Mouse (Mus musculus) ES-CJ7 (cell line): Measurements from ENCODE around the gene Senp3.
"Not testable (repeated sequence)": the region's sequence is repeated elsewhere in the genome, so short reads cannot be mapped to it uniquely, and the experiment has no call there.

Source experiments
- DNase-seq: peaks from one replicate; pipeline ENCODE4 v3.0.0; 2011; ENCODE audit warnings: low read depth, low spot score

Senp3 gene

DNA sequence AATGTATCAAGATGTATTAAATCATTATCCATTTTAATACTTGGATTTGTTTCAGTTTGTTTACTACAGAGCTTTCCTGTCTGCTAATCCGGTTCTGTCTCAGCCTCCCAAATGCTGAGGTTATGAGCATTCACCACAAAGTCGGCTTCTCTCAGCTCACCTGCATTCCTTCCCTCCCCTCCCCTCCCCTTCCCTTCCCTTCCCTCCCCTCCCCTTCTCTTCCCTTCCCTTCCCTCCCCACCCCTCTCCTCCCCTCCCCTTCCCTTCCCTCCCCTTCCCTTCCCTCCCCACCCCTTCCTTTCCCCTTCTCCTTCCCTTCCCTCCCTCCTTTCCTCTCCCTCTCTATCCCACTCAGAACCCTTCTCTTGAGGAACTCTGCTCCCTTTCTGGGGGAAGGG is 22.7 kb upstream of the Senp3 start:
- peak; percentile 77 for DNase-seq

DNA sequence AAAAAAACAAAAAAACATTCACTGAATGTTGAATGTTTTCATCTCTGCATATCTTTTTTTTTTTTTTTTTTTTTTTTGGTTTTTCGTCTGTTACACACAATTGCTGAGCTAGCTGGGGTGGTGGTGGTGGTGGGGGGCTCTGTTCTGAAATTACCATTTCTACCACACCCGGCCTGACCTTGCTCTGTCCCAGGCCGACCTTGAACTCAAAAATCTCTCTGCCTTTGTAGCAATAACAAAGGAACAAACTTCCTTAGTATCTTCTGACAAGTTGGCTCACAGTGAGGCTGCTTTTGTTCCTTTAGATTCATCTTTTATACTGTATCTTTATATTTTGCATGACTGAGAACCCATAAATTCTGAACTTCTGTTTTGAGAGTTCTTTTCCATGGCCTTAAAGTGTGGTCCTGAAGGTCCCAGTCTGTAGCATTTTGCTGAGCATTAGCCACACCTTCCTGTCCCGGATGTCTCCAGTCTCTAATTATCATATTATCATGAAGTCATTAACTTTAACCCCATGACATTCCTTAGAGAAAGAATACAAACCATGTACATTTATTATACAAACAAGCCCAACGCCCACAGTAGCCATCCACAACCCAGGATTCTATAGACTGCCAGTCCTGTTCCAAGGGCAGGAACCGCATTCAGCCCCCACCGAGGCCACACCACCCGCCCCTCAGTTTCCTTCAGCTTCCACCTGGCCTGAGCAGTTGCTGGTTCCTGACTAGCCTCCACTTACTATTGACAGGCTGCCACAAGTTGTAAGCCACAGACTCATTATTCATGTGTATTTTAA is 22.1 kb upstream of the Senp3 start:
- peak; percentile 94 for DNase-seq

DNA sequence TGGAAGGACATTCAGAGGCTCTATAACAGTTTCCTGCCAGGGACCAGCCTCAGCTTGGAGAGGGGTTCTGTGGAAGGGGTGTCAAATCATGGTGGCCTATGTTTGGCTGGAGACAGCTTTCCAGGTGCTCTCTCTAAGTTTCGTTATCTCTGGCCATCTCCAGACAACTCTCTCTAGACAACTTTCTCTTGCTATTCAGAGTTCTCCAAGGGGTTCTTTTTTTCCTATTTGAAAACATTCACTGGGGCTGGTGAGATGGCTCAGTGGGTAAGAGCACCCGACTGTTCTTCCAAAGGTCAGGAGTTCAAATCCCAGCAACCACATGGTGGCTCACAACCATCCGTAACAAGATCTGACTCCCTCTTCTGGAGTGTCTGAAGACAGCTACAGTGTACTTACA is 21.5 kb upstream of the Senp3 start:
- DNase-seq, result peak; percentile 64

DNA sequence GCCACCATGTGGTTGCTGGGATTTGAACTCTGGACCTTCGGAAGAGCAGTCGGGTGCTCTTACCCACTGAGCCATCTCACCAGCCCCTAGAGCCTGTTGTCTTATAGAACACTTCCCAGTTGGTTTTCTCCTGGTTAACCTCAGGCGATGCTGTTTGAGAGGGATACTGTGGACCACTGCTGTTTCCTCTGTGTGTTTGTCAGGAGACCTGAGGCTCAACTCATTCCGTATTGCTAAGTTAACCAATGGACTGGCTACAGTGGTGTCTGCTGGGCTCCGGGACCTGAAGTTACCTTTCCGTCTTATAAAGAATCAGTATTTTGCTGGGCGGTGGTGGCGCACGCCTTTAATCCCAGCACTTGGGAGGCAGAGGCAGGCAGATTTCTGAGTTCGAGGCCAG is 21.0 kb upstream of the Senp3 start:
- not testable (repeated sequence) for DNase-seq

DNA sequence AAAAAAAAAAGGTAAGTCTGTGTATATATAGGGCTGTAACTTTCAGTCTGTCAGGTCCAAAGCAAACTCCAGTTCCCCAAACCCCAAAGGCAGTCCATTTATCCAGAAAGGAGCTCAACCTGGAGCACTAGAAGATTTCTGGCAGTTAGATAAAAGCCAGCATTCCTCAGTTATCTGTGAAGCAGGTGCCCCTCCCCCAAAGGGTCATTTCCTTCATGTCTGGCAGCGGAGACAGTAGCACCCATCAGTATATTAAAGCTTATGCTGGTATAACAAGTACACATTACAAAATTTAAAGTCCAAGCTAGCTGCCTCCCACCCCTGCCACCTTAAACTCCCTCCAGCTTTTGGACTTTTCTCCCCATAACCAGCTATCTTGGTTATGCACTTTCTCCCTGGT is 17.7 kb upstream of the Senp3 start:
- no peak for DNase-seq

DNA sequence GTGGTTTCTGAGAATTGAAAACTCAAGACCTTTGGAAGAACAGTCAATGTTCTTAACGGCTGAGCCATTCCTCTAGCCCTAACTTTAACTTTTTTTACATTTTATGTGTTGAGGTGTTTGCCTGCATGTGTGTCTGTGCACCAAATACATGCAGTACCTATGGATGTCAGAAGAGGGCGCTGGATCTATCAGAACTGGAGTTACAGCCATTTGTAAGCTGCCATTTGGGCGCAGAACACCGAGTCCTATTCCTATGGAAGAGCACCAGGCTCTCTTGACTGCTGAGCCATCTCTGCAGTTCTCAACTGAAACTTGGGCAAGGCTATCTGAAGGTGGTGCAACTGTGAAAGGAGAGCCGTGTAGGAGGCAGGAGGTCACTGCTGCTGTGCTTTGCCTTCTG is 16.7 kb upstream of the Senp3 start:
- DNase-seq, result peak; percentile 90

DNA sequence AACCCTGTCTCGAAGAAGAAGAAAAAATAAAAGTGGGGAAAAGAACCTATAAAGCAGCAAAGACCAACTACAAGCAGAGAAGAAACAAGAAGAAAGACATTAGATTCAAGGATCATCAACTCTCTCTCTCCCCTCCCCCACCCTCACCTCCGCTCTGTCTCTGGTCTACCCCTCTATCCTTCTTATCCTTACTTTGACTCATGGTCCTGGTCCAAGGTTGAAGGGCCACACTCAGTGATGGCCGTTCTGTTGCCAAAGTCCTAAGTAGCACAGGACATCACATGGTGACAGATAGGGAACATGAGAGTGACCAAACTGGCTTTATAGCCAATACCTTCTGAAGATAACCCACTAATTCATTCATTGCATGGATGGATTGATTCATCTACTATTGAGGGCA is 15.5 kb upstream of the Senp3 start:
- DNase-seq, result no peak

DNA sequence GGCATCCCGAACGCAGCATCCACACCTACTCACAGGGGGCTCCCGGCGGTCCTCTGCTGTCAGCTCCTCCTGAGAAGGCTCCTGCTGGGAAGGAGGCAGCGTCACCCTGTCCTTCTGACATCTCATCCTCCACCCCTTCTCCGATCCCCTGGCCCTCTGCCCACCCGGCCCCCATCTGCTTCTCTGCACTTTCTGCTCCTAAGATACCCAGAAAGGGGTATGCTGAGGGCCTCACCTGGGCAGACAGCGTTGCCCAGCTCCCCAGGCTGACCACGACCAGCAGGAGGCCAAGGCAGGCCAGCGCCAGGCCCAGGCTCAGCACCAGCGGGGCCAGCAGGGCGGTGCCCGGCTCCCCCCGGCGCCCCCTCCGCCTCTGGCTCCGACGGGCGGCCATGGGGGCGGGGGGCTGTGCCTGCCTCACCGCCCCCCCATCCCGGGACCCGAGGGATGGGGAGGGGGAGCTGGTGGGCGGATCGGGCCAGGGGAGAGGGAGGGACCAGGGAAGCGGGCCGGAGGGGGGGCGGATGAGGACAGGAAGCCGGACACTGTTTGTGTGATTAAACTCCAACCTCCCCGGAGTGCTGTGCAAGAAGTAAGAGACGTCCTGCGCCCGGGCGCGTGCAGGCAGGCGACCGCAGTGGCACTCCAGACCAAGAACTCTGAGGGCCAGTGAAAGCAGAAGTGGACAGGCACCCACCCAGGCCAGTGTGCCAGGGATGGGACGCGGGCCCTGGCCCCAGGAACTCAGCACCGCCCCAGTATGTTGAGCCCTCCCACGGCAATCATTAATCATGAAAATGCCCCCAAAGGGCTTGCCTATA is 13.7 kb upstream of the Senp3 start, which contains the start of the genes Tnfsf12 and Tnfsfm13:
Gene Tnfsf12, minus strand, starts transcription at position 489 of the 821 bp plus-strand sequence.
Gene Tnfsfm13, minus strand, starts transcription at position 738 of the 821 bp plus-strand sequence.
- no peak for DNase-seq

DNA sequence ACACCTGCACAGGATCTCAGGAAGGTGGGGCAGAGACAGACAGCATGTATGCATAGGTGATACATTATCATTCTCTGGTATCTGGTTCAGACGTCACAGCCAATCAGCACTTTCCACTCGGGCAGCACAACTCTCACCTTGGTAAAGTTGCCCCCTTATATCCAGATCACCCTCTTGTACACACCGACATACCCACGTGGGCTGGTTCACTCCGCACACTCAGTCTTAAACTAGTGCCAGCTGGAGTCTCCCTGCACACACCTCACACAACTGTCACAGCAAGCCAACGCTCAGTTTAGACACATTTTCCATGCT is 13.1 kb upstream of the Senp3 start:
- no peak for DNase-seq

DNA sequence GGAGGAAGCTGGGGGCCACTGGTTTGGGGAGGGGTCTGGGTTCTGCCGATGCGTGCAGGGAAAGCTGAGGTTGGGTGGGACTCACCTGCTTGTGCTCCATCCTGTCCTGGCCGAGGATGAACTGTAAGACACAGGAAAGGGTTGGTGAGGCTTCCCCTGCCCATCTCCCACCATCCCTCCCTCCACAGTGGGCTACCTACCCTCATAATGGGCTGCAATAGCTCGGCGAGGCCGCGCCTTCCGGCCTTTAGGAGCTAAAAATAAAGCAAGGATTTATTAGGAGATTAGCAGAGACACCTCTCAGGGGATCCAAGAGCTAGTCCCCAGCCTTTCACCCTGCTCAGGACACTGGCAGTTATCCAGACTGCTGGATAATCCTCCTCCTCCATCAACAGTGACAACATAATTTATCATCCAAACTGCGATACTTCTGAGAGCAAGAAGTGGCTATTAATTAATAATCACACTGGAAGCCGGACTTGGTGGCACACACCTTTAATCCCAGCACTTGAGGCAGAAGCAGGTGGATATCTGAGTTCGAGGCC is 11.6 kb upstream of the Senp3 start:
- no peak for DNase-seq

DNA sequence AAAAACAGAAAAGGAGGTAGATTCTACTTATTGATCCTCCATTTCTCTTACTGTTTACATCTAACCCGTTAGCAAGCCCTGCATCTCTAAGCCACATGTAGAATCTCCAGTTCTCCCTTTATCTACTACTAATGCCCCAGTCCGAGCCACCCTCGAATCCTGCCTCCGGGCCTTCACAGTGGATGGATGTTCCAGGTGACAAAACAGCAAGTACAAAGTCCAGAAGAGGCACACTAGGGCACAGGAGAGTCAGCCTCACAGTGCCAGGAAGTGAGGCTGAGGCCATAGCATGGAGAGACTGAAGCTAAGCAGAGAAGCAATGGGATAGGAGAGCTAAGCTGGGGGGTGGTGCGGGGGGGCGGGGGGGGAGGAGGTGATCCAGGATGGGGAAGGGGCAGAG is 11.0 kb upstream of the Senp3 start:
- no peak for DNase-seq

DNA sequence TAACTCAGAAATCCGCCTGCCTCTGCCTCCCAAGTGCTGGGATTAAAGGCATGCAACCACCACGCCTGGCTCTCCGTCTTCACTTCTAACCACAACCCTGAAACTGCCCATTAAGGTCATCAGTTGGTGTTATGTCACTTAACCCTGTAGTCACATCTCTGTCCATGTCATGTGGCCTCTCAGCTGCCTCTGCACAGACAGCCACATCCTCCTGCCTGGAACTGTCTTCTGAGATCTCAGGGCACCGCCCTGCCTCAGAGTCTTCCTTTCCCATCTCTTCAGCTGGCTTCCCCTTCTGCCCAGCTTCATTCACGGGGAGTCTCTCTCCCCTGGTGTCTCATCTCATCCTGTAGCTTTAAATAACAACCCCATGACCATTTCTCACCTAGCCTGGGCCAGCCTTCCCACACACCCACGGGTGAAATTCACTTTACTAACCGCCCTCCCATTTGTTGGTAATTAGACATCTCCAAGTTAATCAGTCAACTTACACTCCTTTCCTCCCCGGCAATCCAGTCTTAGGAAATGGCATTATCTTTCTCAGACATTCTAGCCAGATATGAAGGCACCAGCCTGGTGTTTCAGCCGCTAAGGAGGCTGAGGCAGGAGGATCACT is 10.4 kb upstream of the Senp3 start:
- no peak for DNase-seq

DNA sequence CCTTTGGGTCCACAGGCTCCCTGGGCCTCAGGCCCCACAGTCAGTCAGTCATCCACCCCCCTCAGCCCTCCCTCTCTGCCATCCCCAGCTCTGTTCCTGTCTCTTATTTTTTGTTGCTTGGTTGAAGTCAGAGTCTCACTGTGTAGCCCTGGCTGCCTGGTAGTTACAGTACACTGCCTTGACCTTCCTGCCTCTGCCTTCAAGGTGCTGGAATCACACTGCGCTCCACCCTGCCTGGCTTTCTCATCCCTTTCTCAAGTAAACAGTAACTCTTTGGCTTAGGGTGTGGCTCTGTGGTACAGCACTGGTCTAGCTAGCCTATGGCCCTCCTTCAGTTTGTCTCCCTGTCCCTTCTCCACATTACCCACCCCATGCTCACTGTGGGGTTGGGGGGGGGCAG is 8.0 kb upstream of the Senp3 start:
- DNase-seq, result peak; percentile 81

DNA sequence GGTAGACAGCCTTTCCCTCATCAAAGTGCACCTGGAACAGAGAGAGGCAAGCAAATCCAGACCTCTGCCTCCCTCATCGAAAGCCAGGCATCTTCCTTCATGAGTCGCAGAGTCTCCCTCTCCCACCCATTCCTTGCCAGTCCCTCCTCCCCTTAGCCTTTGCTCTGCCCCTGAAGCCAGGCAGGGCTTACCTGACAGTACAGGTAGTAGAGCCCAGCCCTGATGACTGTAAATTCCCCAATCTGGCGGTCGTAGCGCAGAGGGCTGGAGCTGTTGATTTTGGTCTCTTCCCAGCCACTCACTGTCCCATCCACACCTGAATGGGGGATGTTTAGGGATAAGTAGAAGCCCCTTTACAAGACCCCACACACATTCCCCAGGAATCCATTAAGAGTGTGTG is 5.2 kb upstream of the Senp3 start:
- DNase-seq, result no peak

DNA sequence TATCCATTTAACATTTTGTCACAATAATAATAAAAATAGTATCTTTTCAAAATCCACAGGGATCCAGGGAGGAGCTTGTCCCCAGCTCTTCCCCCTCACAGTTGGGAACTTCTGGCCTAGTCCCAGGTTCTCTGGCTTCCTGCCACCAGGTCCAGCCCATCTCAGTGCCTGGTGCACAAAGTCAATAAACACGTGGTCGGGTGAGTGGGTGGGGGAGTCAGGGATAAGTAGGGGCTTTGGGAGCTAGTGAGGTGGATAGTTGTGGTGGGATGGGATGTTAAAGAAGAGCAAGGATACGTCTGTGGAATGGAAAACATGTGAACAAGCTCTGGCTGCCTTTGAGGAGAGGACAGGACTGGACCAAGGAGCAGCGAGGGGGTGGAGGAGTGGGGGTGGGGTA is 4.5 kb upstream of the Senp3 start:
- peak; percentile 72 for DNase-seq

DNA sequence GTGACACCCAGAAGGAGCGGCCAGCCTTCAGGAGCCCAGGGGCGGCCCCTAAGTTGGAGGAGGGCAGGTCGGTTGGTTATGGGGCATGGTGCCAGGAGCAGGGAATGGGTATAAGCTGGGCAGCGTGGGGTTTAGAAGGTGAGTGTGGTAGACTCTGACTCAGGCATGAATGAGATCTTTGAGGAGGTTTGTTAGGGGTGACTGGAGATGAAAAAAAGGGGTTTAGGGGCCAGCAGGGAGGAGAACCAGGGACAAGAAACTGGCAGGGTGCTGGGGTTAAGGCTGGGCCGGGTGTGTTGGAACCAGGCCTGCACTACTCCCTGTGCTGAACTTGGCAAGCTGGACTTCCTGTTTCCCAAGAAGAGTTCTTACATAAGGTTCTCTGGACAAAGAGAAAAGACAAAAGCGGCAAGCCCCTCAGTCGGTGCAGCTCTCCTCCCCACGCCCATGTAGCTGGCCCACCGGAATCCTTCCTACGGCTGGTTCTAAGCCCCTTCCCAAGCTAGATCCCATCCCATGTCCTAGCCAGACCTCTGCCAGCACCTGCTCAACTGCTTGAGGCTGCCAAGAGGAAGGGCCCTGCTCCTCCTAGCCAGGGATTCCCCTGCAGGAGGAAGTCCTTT is 3.8 kb upstream of the Senp3 start, which contains the start of gene Tnfsf13:
Gene Tnfsf13, minus strand, starts transcription at position 259 of the 623 bp plus-strand sequence.
- DNase-seq, result no peak

DNA sequence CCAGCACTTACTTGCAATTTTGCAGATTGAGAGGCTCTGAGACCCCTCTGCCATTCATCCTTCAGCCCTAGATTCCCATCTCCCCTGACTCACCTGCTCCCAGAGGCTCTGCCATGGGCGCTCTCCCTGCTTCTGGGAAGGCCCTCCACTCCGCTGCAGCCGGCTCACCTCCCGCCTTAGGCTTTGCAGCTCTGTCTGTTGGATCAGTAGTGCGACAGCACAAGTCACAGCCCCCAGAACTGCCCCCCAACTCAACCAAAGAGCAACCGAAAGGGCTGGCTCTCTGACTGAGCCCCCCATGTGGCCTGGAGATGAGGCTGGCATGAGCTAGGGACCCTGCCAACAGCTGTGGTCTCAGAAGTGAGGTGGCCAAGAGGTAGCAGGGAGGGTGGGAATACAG is 3.1 kb upstream of the Senp3 start:
- no peak for DNase-seq

DNA sequence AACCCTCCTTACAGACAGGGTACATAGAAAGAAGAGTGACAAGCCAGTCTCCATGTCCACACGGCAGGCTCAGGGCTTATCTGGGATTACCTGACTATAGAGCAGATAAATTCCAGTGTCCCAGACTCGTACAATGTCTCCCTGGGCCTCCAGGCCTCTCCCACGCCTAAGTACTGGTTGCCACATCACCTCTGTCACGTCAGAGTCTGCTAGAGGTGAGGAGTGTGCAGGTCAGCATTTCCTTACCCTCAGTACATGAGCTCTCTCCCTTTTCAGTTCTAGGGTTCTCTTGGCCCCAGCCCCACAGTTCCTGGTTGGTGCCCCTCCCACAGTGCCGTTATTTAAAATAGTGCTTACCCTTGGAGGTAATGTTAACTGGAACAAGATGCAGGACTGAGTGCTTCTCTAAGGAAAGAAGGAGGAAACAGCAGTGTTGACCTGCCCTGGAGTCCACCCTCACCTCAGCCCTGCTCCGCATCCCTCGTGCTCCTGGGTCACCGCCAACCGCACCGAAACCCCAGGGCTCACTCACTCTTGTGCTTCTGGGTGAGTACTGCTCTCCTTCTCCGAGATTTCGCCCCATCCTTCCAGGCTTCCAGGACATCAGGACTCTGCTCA is 2.4 kb upstream of the Senp3 start:
- DNase-seq, result no peak

DNA sequence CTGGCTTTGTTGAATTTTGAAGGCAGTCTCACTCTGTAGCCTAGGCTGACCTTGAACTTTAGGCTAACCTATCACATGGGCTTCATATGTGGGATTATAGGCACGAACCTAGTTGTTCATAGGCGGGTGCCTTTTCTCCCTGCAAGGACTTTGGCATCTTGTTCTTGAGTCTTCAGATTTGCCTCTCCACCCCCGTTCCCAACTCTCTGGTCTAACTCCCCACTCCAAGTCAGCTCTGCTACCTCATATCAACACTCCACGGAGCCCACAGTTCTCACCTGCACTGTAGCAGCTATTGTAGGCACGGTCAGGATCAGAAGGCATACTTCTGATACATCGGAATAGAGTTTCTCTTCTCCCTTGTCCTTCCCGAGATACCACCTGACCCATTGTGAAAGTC is 1.7 kb upstream of the Senp3 start:
- DNase-seq, result no peak

DNA sequence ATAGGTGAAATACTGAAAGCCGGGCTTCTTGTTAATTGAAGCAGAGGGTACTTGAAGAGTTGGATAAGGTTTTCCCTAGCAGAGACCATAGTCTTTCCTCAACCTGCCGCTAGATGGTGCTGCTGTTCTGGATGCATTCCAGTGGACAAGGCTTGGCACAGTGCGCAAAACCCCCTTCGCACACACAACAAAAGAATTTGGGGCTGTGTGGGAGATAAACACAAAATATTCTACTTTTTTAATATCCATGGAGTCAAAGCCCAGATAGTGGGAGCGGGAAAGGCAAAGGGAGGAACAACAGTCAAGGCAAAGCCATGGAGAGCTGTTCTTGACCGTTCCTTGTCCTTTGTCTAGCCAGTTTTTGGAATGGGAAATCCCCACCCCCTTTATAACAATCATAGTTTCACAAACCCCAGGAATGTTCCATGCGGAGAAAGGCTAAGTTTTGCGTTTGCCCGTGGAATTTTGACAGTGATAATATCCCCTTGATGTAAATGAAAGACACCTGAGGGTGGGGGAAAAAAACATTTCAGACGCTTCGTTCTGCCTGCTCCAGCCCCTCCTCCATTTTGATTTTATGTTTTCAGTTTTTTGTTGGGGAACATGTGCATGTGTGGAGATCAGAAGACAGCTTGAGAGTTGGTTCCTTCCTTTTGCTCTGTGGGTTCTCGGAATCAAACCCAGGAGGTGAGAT is 1.1 kb upstream of the Senp3 start:
- peak; percentile 95 for DNase-seq
